Mouse (Mus musculus) WW6 (cell line): Measurements from ENCODE around the gene Xpr1.

Source experiments
- DNase-seq: peaks from one replicate; pipeline ENCODE4 v3.0.0-alpha.2; 2013; ENCODE audit warnings: low read depth, low spot score

The Xpr1 gene

GRCm38 (mm10) chr1:155232385-155232784, 184.8 kb downstream of the Xpr1 start:
- DNase-seq, result no peak

DNA sequence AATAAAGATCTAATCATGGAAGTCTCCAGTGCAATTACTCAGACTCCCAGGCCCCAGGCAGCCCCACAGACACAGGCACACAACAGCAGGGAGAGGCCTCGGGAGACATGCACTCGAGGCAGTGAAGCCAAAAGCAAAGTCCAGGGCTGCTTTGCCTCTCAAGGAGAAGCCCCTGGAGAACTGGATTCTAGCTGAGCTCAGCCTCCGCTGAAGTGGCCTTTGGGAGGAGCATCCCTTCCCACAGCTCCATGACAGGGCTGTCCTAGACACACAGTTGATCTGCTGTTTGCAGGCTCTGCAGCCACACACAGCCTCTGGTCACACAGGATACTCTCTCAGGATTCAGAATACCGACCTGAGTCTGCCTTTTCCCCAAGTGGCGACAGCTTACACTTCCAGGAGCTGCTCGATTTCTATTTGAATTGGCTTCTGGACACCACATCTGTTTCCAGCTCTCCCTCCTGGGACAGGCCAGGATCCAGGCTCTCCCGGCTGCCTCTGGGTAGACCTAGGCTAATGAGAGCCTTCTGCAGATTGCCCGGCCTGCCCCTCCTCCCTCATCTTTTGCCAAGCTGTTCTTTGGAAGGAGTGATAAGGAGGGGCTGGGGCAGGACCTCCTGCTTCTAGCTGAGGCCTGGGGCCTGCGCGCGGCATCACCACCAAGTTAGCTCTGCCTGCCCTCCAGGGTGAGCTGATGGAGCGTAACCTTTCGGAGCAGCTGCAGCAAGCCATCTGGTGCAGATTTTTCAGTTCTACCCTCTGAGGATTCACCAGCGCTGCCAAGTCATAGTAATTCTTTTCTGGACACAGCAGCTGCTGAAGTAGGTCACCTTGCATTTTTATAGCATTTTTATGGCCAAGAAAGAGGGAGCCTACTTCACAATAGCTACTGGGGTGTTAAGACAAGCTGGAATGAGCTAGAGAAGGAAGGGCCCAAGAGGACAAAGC, 187.5 kb downstream of the Xpr1 start:
- no peak for DNase-seq
